25 mouse cellular contexts compared by ENCODE assay signal in genomic region chr2:70187040-70187439, GRCm38 (mm10).
DNase-seq lines count a peak whose midpoint lies in the region; ATAC-seq and TF ChIP-seq lines count a peak whose summit lies in the region.
"Had no signal": no experiment of that assay in that cellular context is flagged by ENCODE, and none has a peak within 500 bp of the region (broad histone marks: within the 10 kb centered on the region; RNA-seq: fewer than 3 reads in every experiment).

No protein-coding gene starts in this region.

- H3K9ac ChIP-seq in kidney, postnatal 0 days (ENCODE audit: low read depth, low read length) = no peak overlapping the region
- H3K9ac ChIP-seq: forebrain, embryonic 13.5 days; heart, embryonic 12.5 days; heart, embryonic 15.5 days; hindbrain, embryonic 13.5 days had no signal

- 50% methylated on average over 6 of the region's 6 CpGs for WGBS in kidney, postnatal 0 days

- no peak for TF ChIP-seq CTCF in kidney, postnatal 0 days (IDR thresholded peaks at IDR 0.05; ENCODE audit: low read depth)

- no peak overlapping the region for H3K4me2 ChIP-seq in kidney, postnatal 0 days (ENCODE audit: low read length)
- H3K4me2 ChIP-seq: forebrain, embryonic 13.5 days; heart, embryonic 12.5 days; heart, embryonic 15.5 days; hindbrain, embryonic 13.5 days had no signal

- no peak for ATAC-seq in kidney, postnatal 0 days (replicated peaks; ENCODE audit: low FRiP score, low read depth)
- ATAC-seq: activated CD4-positive, CD25-positive, alpha-beta regulatory T cell, adult 4 months; CD4-positive, CD25-positive, alpha-beta regulatory T cell, adult 4 months; forebrain, embryonic 13.5 days; forebrain, embryonic 16.5 days; hindbrain, embryonic 16.5 days had no signal

- H3K27me3 ChIP-seq in kidney, postnatal 0 days (ENCODE audit: insufficient read depth, low read length) = no peaks in the 10 kb centered on the region
- H3K27me3 ChIP-seq: forebrain, embryonic 13.5 days; heart, embryonic 12.5 days; heart, embryonic 15.5 days; hindbrain, embryonic 13.5 days had no signal

- H3K36me3 ChIP-seq in kidney, postnatal 0 days (ENCODE audit: insufficient read depth, low read length) = no peaks in the 10 kb centered on the region
- H3K36me3 ChIP-seq: forebrain, embryonic 10.5 days; heart, embryonic 12.5 days; heart, embryonic 15.5 days; hindbrain, embryonic 10.5 days; hindbrain, embryonic 13.5 days had no signal

- DNase-seq in kidney, postnatal 0 days (ENCODE audit: low spot score) = peak; percentile 11
- no peak for DNase-seq in kidney, adult 11 months
- peak; percentile 16 for DNase-seq in layer of hippocampus, adult 9-11 months
- no peak for DNase-seq in layer of hippocampus, postnatal 14 days (ENCODE audit: low spot score in 2 of 2)
- peak; percentile 27 for DNase-seq in A20 (ENCODE audit: low read depth, low spot score)
- no peak for DNase-seq in urinary bladder, postnatal 36 days (ENCODE audit: low spot score in 2 of 2)
- DNase-seq: adrenal gland, adult 8-10 months; adrenal gland, postnatal 25 days; cerebellum, adult 18-20 months; cerebellum, adult 9-10 months; cerebellum, postnatal 14 days; gastrocnemius, postnatal 25 days; heart, adult 18-20 months; heart, postnatal 10 days; heart, postnatal 36 days had no signal

- H3K4me3 ChIP-seq in kidney, postnatal 0 days (replicated peaks; ENCODE audit: low read depth, low read length) = no peak overlapping the region
- H3K4me3 ChIP-seq: forebrain, embryonic 10.5 days; forebrain, embryonic 13.5 days; heart, embryonic 12.5 days; heart, embryonic 15.5 days; hindbrain, embryonic 10.5 days; hindbrain, embryonic 13.5 days had no signal

- no peaks in the 10 kb centered on the region for H3K4me1 ChIP-seq in kidney, postnatal 0 days (replicated peaks; ENCODE audit: insufficient read depth, low read length)
- H3K4me1 ChIP-seq: heart, embryonic 12.5 days; heart, embryonic 15.5 days; hindbrain, embryonic 10.5 days had no signal

- no peak overlapping the region for H3K27ac ChIP-seq in kidney, postnatal 0 days
- H3K27ac ChIP-seq: forebrain, embryonic 10.5 days; forebrain, embryonic 13.5 days; heart, embryonic 15.5 days; hindbrain, embryonic 10.5 days; hindbrain, embryonic 13.5 days had no signal

- no peaks in the 10 kb centered on the region for H3K9me3 ChIP-seq in kidney, postnatal 0 days (replicated peaks; ENCODE audit: low read length)
- H3K9me3 ChIP-seq: forebrain, embryonic 10.5 days; forebrain, embryonic 13.5 days; heart, embryonic 12.5 days; heart, embryonic 15.5 days; hindbrain, embryonic 10.5 days; hindbrain, embryonic 13.5 days had no signal

Comparison
In these comparisons a context has a peak if more than half of its experiments do, and no peak if none do; other contexts are left out.
1. DNase-seq: peak in kidney, postnatal 0 days (single experiment), layer of hippocampus, adult 9-11 months (single experiment) and A20 (single experiment); none in kidney, adult 11 months (single experiment), layer of hippocampus, postnatal 14 days (0 of 2) and urinary bladder, postnatal 36 days (0 of 2).